Mouse (Mus musculus): ENCODE measurements around the gene Tspan18. TPM values are rescaled to one million over a fixed set of nuclear protein-coding genes. Genes with fewer than 3 reads are reported as not detected.

Gene Tspan18
- polyA plus RNA-seq, 1 experiment from 2014 or later: 30.2 TPM

DNA sequence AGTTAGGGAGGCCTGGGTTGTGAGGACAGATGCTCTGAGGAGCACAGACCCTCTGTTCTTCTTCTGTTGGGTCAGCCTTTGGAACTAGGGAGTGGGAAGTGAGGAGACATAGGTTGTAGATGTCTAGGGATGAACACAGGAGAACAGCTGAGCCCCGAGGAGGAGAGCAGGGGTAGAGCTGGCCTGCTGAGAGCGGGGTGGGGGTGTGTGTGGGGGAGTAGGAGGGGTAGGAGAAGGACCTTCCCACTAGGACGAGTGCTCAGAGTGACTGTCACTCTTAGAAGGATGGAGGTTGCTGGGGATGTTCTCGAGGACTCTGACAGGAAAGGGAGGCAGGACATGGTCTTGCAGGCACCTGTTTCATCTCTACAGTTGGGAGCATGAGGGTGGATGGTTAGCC lies 140.5 kb downstream of the Tspan18 start:
- Histone ChIP-seq H3K36me3 (ENCODE audit: control insufficient read depth, insufficient read depth, low read length) (0 out of 2 replicates have a peak, but pooled peaks cover 4% of the 10 kb centered on the region), H3K9me3 (ENCODE audit: control insufficient read depth, low read length) (no peaks in the 10 kb centered on the region), H3K4me2 (ENCODE audit: low read depth, low read length) (no peak overlapping the region), H3K27ac (ENCODE audit: low read depth, low read length) (no peak overlapping the region), H3K9ac (replicated peaks; ENCODE audit: low read depth, low read length) (no peak overlapping the region), H3K4me1 (ENCODE audit: control insufficient read depth, insufficient read depth, low read length) (peaks cover 53% of the 10 kb centered on the region), H3K4me3 (ENCODE audit: low read depth, low read length) (no peak overlapping the region), H3K27me3 (ENCODE audit: control insufficient read depth, insufficient read depth, low read length) (no peaks in the 10 kb centered on the region)
- 62% methylated on average over 4 of the region's 4 CpGs for WGBS
- no peak for ATAC-seq (ENCODE audit: low read depth)

DNA sequence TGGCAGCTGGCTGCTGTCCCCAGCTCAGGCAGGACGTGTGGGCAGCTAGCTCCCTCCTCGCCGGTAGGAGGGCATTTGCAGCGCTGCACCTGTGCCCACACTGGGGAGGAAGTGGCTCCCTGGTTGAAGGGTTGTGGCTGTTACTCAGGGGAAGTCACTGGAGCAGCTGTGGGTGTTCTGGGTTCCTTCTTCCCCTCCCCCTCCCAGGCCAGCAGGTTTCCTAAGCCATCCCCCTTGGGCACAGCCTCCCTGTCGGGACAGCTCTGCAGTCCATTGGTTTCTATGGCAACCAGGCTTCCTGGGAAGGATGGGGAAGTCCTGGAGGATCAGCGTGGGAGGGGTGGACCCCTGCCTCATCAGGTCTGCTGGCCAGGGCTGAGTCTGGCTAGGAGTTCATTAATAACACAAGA lies 141.6 kb downstream of the Tspan18 start:
- Histone ChIP-seq H3K4me2 (ENCODE audit: low read depth, low read length) (no peak overlapping the region), H3K27me3 (ENCODE audit: control insufficient read depth, insufficient read depth, low read length) (no peaks in the 10 kb centered on the region), H3K9me3 (ENCODE audit: control insufficient read depth, low read length) (no peaks in the 10 kb centered on the region), H3K36me3 (ENCODE audit: control insufficient read depth, insufficient read depth, low read length) (0 out of 2 replicates have a peak, but pooled peaks cover 4% of the 10 kb centered on the region), H3K9ac (replicated peaks; ENCODE audit: low read depth, low read length) (0 out of 2 replicates have a peak overlapping the region, but pooled peaks have one; percentile 16), H3K4me1 (ENCODE audit: control insufficient read depth, insufficient read depth, low read length) (peaks cover 54% of the 10 kb centered on the region), H3K27ac (ENCODE audit: low read depth, low read length) (no peak overlapping the region), H3K4me3 (ENCODE audit: low read depth, low read length) (no peak overlapping the region)
- ATAC-seq (ENCODE audit: low read depth): no peak
- WGBS: 8% methylated on average over 6 of the region's 6 CpGs

DNA sequence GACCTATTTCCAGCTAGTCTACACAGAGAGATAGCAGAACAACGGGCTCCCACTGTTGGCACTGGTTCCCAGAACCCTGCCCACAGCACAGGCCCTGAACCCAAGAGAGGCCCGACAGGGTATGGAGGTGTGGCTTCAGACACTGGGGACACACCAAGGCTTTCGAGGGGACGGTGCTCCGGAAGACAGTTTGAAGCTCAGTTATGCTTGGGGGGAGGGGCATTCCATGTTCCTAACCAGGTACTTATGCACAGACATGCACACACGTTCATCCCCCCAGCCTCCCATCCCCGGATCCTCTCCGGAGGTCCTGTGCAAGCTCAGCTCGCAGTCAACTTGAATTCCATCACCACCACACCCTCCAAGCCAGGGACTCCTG lies 142.1 kb downstream of the Tspan18 start:
- H3K27ac ChIP-seq (ENCODE audit: low read depth, low read length): 0 out of 2 replicates have a peak overlapping the region, but pooled peaks have one; percentile 34
- ATAC-seq (ENCODE audit: low read depth): no peak
- no peaks in the 10 kb centered on the region for H3K9me3 ChIP-seq (ENCODE audit: control insufficient read depth, low read length)
- H3K36me3 ChIP-seq (ENCODE audit: control insufficient read depth, insufficient read depth, low read length): no peaks in the 10 kb centered on the region
- H3K9ac ChIP-seq (replicated peaks; ENCODE audit: low read depth, low read length): 0 out of 2 replicates have a peak overlapping the region, but pooled peaks have one; percentile 22
- peak overlapping the region; percentile 40; the same call in 1 of the 2 replicates for H3K4me2 ChIP-seq (ENCODE audit: low read depth, low read length)
- H3K4me1 ChIP-seq (ENCODE audit: control insufficient read depth, insufficient read depth, low read length): peaks cover 54% of the 10 kb centered on the region
- 41% methylated on average over 9 of the region's 9 CpGs for WGBS
- no peak overlapping the region for H3K4me3 ChIP-seq (ENCODE audit: low read depth, low read length)
- H3K27me3 ChIP-seq (ENCODE audit: control insufficient read depth, insufficient read depth, low read length): no peaks in the 10 kb centered on the region

DNA sequence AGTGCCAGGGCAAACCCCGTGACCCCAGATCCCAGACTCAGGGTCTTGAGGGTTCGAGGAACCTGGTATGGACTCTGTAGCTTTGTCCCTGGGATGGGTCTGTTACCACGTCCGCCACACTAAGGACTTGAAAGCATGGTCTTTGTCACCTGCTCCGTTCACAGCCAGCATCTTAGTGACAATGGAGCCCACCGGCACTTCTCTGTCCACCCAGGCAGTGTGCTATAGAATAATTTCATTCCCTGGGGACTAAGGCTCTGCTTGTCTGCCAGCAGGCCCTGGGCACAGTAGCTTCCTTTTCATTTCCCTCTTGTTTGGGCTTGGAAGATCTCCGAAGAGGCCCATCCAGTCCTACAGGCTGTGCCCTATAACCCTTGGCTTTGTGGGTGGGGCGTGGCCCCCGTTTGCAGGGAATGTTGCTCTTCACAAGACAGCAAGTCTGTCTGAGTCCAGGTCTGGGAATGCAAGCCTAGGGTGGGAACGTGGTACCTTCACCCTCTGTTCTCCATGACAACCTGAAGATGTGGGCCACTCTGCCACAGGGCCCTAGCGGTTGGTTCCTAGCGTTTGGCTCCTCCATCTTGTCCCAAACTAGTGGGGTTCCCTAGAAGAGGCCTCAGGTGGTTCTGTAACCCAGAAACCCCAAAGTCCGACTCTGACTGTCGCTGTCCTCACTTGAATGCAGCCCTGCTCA lies 142.7 kb downstream of the Tspan18 start:
- Histone ChIP-seq H3K4me3 (ENCODE audit: low read depth, low read length) (peak overlapping the region; percentile 4; the same call in 1 of the 2 replicates), H3K9ac (replicated peaks; ENCODE audit: low read depth, low read length) (peak overlapping the region; percentile 22; the same call in 1 of the 2 replicates)
- WGBS: 50% methylated on average over 14 of the region's 14 CpGs

DNA sequence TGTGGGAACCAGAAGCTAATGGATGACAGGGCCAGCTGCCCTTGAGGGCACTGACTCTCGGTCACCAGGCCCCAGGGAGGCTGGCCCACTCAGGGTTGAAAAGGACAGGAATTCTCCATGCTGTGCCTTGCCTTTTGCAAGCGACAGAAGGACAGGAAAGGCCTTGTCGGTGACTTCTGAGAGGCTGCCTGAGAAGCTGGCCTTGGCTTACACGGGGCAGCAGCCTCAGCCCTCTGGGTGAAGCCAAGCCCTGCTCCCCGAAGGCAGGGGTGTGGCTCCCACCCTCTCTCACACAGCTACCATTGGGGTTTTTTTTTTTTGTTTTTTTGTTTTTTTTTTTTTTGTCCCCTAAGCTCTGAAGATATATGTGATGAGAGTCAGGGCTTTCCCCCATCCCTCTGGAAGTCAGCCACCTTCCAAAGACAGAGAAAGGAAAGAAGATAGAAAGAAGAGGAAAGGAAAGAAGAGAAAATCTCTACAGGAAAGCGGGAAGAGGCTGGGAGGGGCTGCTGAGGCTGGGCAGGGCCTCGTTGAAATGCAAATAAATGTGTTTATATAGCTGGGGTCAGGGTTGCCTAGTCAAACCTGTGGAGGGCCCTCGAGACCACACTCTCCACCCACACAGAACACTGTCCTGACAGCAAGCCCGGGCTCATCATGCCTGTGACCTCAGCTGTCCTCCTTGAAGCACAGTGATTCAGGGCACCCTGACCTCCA lies 143.4 kb downstream of the Tspan18 start:
- 4% methylated on average over 9 of the region's 9 CpGs for WGBS
- Histone ChIP-seq H3K27me3 (ENCODE audit: control insufficient read depth, insufficient read depth, low read length) (no peaks in the 10 kb centered on the region), H3K4me2 (ENCODE audit: low read depth, low read length) (peak overlapping the region; percentile 40), H3K4me3 (ENCODE audit: low read depth, low read length) (peak overlapping the region; percentile 4; the same call in 1 of the 2 replicates), H3K9ac (replicated peaks; ENCODE audit: low read depth, low read length) (peak overlapping the region; percentile 37; the same call in 1 of the 2 replicates), H3K9me3 (ENCODE audit: control insufficient read depth, low read length) (no peaks in the 10 kb centered on the region), H3K27ac (ENCODE audit: low read depth, low read length) (0 out of 2 replicates have a peak overlapping the region, but pooled peaks have one; percentile 35), H3K36me3 (ENCODE audit: control insufficient read depth, insufficient read depth, low read length) (no peaks in the 10 kb centered on the region), H3K4me1 (ENCODE audit: control insufficient read depth, insufficient read depth, low read length) (peaks cover 53% of the 10 kb centered on the region)
- no peak for ATAC-seq (ENCODE audit: low read depth)

More for the DNA sequence above, 142.7 kb downstream of the Tspan18 start:
- Histone ChIP-seq H3K27me3 (ENCODE audit: control insufficient read depth, insufficient read depth, low read length) (no peaks in the 10 kb centered on the region), H3K9me3 (ENCODE audit: control insufficient read depth, low read length) (no peaks in the 10 kb centered on the region), H3K4me2 (ENCODE audit: low read depth, low read length) (peak overlapping the region; percentile 40), H3K36me3 (ENCODE audit: control insufficient read depth, insufficient read depth, low read length) (no peaks in the 10 kb centered on the region), H3K4me1 (ENCODE audit: control insufficient read depth, insufficient read depth, low read length) (peaks cover 54% of the 10 kb centered on the region), H3K27ac (ENCODE audit: low read depth, low read length) (0 out of 2 replicates have a peak overlapping the region, but pooled peaks have one; percentile 34)
- ATAC-seq (ENCODE audit: low read depth): no peak

DNA sequence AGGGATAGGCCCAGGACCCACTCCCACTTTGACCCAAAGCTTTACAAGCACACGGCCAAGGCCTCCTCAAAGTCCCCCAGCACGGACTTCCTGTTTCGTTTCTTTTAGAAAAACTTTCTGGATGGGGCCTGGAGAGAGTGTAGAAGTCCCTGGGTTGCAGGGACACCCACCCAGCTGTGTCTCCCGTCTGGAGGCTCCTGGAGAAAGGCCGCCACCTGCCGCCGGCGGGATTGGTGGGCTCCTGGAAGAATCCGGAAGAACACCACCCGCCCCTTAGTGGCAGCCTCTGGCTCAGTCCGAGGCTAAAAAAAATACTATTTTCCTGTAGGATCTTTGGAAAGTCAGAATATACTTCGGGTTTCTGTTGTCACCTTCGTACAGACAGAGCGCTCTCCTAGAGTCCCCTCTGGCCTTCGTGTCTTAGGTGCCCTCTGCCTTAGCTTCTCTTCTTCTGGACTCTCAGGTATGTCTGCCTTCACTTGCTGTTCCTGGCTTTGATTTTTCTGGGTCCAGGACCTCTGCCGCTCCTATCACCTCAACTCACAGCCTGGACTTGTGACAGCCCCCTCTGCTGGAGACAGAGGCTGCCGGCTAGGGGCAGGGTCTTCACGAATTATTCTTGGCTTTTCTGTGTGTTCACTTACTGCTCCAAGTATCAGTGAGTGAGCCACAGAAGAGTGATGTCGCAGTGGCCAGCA lies 145.4 kb downstream of the Tspan18 start:
- 6% methylated on average over 19 of the region's 19 CpGs for WGBS
- no peak for ATAC-seq (ENCODE audit: low read depth)

DNA sequence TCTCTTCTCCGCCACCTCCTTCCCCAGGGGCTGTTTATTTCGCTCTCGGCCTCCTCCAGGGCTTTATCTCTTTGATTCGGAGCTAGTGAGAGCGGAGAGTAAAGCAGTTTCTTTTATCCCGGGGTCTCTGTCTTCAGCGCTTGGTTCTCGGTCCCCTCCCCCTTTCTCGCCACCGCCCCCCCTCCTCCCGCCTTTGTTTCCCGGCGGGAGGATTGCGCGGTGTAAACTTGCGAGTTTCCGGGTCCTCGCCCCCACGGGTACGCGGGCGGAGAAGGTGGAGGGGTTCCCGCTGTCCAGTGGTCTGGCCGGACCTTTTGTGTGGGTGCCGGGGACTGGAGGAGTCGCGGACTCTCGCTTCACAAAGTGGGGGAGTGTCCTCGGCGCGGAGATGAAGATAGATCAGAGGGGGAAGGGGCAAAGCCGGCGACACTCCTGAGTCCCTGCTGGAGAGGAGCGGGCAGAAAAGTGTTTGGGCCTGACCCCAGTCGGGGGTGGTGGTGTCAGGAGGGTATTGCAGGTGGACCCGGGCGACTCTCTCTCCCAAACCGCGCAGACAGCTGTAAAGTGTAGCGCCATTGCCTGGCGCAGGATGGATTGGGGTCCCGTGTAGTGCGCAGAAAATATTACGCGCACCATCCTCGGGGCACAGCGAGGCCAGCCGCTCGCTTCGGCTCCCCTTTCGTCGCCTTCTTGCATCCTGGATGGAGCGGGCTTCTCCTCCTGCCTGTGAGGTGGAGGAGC lies 146.1 kb downstream of the Tspan18 start:
- peak overlapping the region; percentile 77 for H3K4me2 ChIP-seq (ENCODE audit: low read depth, low read length)
- H3K9ac ChIP-seq (replicated peaks; ENCODE audit: low read depth, low read length): peak overlapping the region; percentile 99
- peak overlapping the region; percentile 90 for H3K27ac ChIP-seq (ENCODE audit: low read depth, low read length)
- H3K4me1 ChIP-seq (ENCODE audit: control insufficient read depth, insufficient read depth, low read length): peaks cover 43% of the 10 kb centered on the region
- H3K36me3 ChIP-seq (ENCODE audit: control insufficient read depth, insufficient read depth, low read length): no peaks in the 10 kb centered on the region
- no peaks in the 10 kb centered on the region for H3K9me3 ChIP-seq (ENCODE audit: control insufficient read depth, low read length)
- ATAC-seq (ENCODE audit: low read depth): peak; percentile 29
- peak overlapping the region; percentile 92 for H3K4me3 ChIP-seq (ENCODE audit: low read depth, low read length)
- H3K27me3 ChIP-seq (ENCODE audit: control insufficient read depth, insufficient read depth, low read length): no peaks in the 10 kb centered on the region
- WGBS: under 1% methylated on average over 53 of the region's 53 CpGs

More for the DNA sequence above, 145.4 kb downstream of the Tspan18 start:
- H3K4me2 ChIP-seq (ENCODE audit: low read depth, low read length): peak overlapping the region; percentile 77
- no peaks in the 10 kb centered on the region for H3K36me3 ChIP-seq (ENCODE audit: control insufficient read depth, insufficient read depth, low read length)
- H3K9ac ChIP-seq (replicated peaks; ENCODE audit: low read depth, low read length): peak overlapping the region; percentile 99
- H3K9me3 ChIP-seq (ENCODE audit: control insufficient read depth, low read length): no peaks in the 10 kb centered on the region
- H3K4me3 ChIP-seq (ENCODE audit: low read depth, low read length): peak overlapping the region; percentile 92
- peak overlapping the region; percentile 90 for H3K27ac ChIP-seq (ENCODE audit: low read depth, low read length)
- H3K27me3 ChIP-seq (ENCODE audit: control insufficient read depth, insufficient read depth, low read length): no peaks in the 10 kb centered on the region
- H3K4me1 ChIP-seq (ENCODE audit: control insufficient read depth, insufficient read depth, low read length): peaks cover 43% of the 10 kb centered on the region

DNA sequence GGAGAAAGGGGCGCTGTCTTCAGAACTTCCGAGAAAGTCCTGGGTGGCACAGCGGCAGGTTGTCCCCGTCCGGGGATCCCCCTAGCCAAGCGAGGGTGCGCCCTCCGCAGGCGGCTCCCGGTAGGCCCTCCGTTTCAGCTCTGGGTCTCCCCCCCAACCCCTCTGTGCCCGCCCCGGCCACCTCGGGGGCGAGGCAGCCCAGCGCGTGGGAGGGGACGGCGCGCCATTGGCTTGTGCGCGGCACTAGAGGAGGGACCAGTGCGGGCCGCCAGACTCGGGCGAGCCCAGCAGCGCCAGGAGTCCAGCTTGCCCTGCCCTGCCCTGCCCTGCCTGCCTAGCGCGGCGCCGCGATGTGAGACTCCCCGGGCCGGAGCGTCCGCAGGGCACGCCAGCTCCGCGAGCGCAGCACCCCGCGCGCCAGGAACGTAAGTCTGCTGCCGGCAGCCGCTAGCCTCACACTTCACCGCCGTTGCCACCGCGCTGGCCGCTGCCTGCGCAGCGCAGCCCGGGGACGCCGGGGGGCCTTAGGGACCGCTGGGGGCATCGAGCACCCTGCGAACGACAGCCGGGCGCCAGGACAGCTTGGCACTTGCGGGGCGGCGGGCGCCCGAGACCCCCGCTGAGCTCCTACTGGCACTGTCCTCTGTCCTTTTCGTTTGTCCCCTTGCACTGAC lies 146.8 kb downstream of the Tspan18 start, which contains the start of gene Trp53i11:
Gene Trp53i11 (plus strand): TSS at position 226 of the 674 bp plus-strand sequence.
- H3K9ac ChIP-seq (replicated peaks; ENCODE audit: low read depth, low read length): peak within 1 kb of the TSS; percentile 99
- ATAC-seq (ENCODE audit: low read depth): peak; percentile 85
- peak within 1 kb of the TSS; percentile 77 for H3K4me2 ChIP-seq (ENCODE audit: low read depth, low read length)
- peak within 1 kb of the TSS; percentile 92 for H3K4me3 ChIP-seq (ENCODE audit: low read depth, low read length)
- H3K4me1 ChIP-seq (ENCODE audit: control insufficient read depth, insufficient read depth, low read length): peaks cover 37% of the 10 kb centered on the region
- no peaks in the 10 kb centered on the region for H3K27me3 ChIP-seq (ENCODE audit: control insufficient read depth, insufficient read depth, low read length)
- under 1% methylated on average over 36 of the region's 69 CpGs for WGBS
- no peaks in the 10 kb centered on the region for H3K9me3 ChIP-seq (ENCODE audit: control insufficient read depth, low read length)
- peak within 1 kb of the TSS; percentile 90 for H3K27ac ChIP-seq (ENCODE audit: low read depth, low read length)
- no peaks in the 10 kb centered on the region for H3K36me3 ChIP-seq (ENCODE audit: control insufficient read depth, insufficient read depth, low read length)
